Mouse (Mus musculus) liver, postnatal 0 days (tissue): Measurements from ENCODE around the gene Wnt3a. TPM values are rescaled to one million over a fixed set of nuclear protein-coding genes. Genes with fewer than 3 reads are reported as not detected.

Source experiments
- ATAC-seq: fragments of 200-750 bp; cut with Nextera tagmentation; 2 replicates; pipeline ENCODE4 v1.8.0; 2017; ENCODE audit warnings: mild to moderate bottlenecking, moderate library complexity
- DNase-seq: peaks from one replicate; pipeline ENCODE4 v3.0.0-alpha.2; 2016
- H3K27ac ChIP-seq: fragments of 300-500 bp; sonication (generic); 2 replicates; pipeline ENCODE4 v1.5.1; 2014; ENCODE audit warnings: antibody characterized with exemption, moderate library complexity, mild to moderate bottlenecking, low read depth
- H3K27me3 ChIP-seq: fragments of 300-500 bp; sonication (generic); 2 replicates; pipeline ENCODE4 v1.6.1; 2014; ENCODE audit warnings: low read length, control low read depth, mixed read lengths; ENCODE audit not compliant: insufficient read depth
- H3K36me3 ChIP-seq: fragments of 300-500 bp; sonication (generic); replicated peaks from 2 replicates; pipeline ENCODE4 v1.6.1; 2014; ENCODE audit warnings: mild to moderate bottlenecking, control low read depth, low read length, moderate library complexity, mixed read lengths; ENCODE audit not compliant: insufficient read depth
- H3K4me1 ChIP-seq: fragments of 300-500 bp; sonication (generic); 2 replicates; pipeline ENCODE4 v1.6.1; 2014; ENCODE audit warnings: antibody characterized with exemption, mild to moderate bottlenecking, control low read depth; ENCODE audit not compliant: insufficient read depth
- H3K4me2 ChIP-seq: fragments of 300-500 bp; sonication (generic); 2 replicates; pipeline ENCODE4 v1.6.1; 2014; ENCODE audit warnings: low read depth, mild to moderate bottlenecking, low read length, moderate library complexity, mixed read lengths
- H3K4me3 ChIP-seq: fragments of 300-500 bp; sonication (generic); 2 replicates; pipeline ENCODE4 v1.5.1; 2014; ENCODE audit warnings: low read depth, low read length
- H3K9ac ChIP-seq: fragments of 300-500 bp; sonication (generic); replicated peaks from 2 replicates; pipeline ENCODE4 v1.6.1; 2014; ENCODE audit warnings: mild to moderate bottlenecking, moderate library complexity
- H3K9me3 ChIP-seq: fragments of 300-500 bp; sonication (generic); 2 replicates; pipeline ENCODE4 v1.6.1; 2016; ENCODE audit warnings: mild to moderate bottlenecking, control low read depth, low read length, mixed read lengths
- CTCF ChIP-seq: sonication (generic); IDR thresholded peaks from 2 replicates; pipeline ENCODE4 v1.5.1; 2016; ENCODE audit warnings: antibody characterized with exemption, low read depth
- EP300 ChIP-seq: IDR thresholded peaks from 2 replicates; pipeline ENCODE4 v1.6.1; 2016; ENCODE audit warnings: antibody characterized with exemption, low read depth, mild to moderate bottlenecking
- WGBS: fragments of 180-500 bp; shearing (Covaris S2); extraction: QIAGEN DNeasy Blood & Tissue Kit; methylation state at CpG from one replicate; pipeline ENCODE4 v1.1.7; 2014; ENCODE audit not compliant: insufficient replicate concordance; 5-methylcytosine and 5-hydroxymethylcytosine counted together
- polyA plus RNA-seq: library from polyadenylated mRNA; unstranded; fragments of >200 nt; fragmentation: Nextera tagmentation; extraction: Ambion mirVana; gene quantifications from 2 replicates; pipeline ENCODE4 v1.2.1, GENCODE M21; 2015

Gene Wnt3a
- polyA plus RNA-seq, 1 experiment from 2014 or later: not detected

GRCm38 (mm10) chr11:59300185-59300584, 9.6 kb upstream of the Wnt3a start:
- DNase-seq (no peak), ATAC-seq (no peak)
- Histone ChIP-seq H3K27me3 (peaks cover 60% of the 10 kb centered on the region), H3K9me3 (no peaks in the 10 kb centered on the region), H3K4me3 (no peak overlapping the region), H3K27ac (no peak overlapping the region), H3K9ac (no peak overlapping the region), H3K4me2 (no peak overlapping the region), H3K4me1 (no peaks in the 10 kb centered on the region), H3K36me3 (no peaks in the 10 kb centered on the region)
- TF ChIP-seq EP300 (no peak), CTCF (peak; percentile 55)
- 12% methylated on average over 3 of the region's 3 CpGs for WGBS

GRCm38 (mm10) chr11:59297941-59298340, 7.4 kb upstream of the Wnt3a start:
- Histone ChIP-seq H3K27ac (no peak overlapping the region), H3K4me2 (no peak overlapping the region), H3K4me3 (no peak overlapping the region), H3K27me3 (peaks cover 56% of the 10 kb centered on the region), H3K9me3 (no peaks in the 10 kb centered on the region), H3K36me3 (no peaks in the 10 kb centered on the region), H3K4me1 (no peaks in the 10 kb centered on the region), H3K9ac (no peak overlapping the region)
- TF ChIP-seq EP300 (no peak), CTCF (peak; percentile 77)
- ATAC-seq (no peak), DNase-seq (peak; percentile 43)
- 20% methylated on average over 7 of the region's 7 CpGs for WGBS

- Histone ChIP-seq H3K9me3 (no peaks in the 10 kb centered on the region), H3K9ac (no peak overlapping the region), H3K27me3 (peaks cover 81% of the 10 kb centered on the region), H3K4me1 (no peaks in the 10 kb centered on the region), H3K4me2 (no peak overlapping the region), H3K4me3 (no peak overlapping the region), H3K27ac (no peak overlapping the region), H3K36me3 (no peaks in the 10 kb centered on the region)
- ATAC-seq (peak; percentile 48; the same call in 1 of the 2 replicates), DNase-seq (peak; percentile 76)
- TF ChIP-seq CTCF (peak; percentile 93), EP300 (no peak)
- 27% methylated on average over 7 of the region's 7 CpGs for WGBS
Measured at GRCm38 (mm10) chr11:59293616-59294015, 3.1 kb upstream of the Wnt3a start.

GRCm38 (mm10) chr11:59289706-59290105, 846 bp downstream of the Wnt3a start:
- no peak for TF ChIP-seq EP300
- TF ChIP-seq CTCF: no peak
- no peaks in the 10 kb centered on the region for H3K4me1 ChIP-seq
- peaks cover 80% of the 10 kb centered on the region for H3K27me3 ChIP-seq
- H3K36me3 ChIP-seq: no peaks in the 10 kb centered on the region
- H3K27ac ChIP-seq: no peak overlapping the region
- no peak overlapping the region for H3K4me3 ChIP-seq
- no peaks in the 10 kb centered on the region for H3K9me3 ChIP-seq
- no peak overlapping the region for H3K4me2 ChIP-seq
- WGBS: 2% methylated on average over 25 of the region's 25 CpGs
- ATAC-seq (no peak), DNase-seq (no peak)
- no peak overlapping the region for H3K9ac ChIP-seq

GRCm38 (mm10) chr11:59284146-59284545, 6.4 kb downstream of the Wnt3a start:
- no peak for TF ChIP-seq EP300
- no peak for TF ChIP-seq CTCF
- Histone ChIP-seq H3K4me2 (no peak overlapping the region), H3K9me3 (no peaks in the 10 kb centered on the region), H3K27me3 (peaks cover 58% of the 10 kb centered on the region), H3K4me3 (no peak overlapping the region), H3K27ac (no peak overlapping the region), H3K36me3 (no peaks in the 10 kb centered on the region), H3K9ac (no peak overlapping the region), H3K4me1 (no peaks in the 10 kb centered on the region)
- ATAC-seq (no peak), DNase-seq (no peak)
- WGBS: 30% methylated on average over 14 of the region's 14 CpGs

GRCm38 (mm10) chr11:59282933-59283332, 7.6 kb downstream of the Wnt3a start:
- DNase-seq (no peak), ATAC-seq (no peak)
- no peak for TF ChIP-seq CTCF
- no peaks in the 10 kb centered on the region for H3K9me3 ChIP-seq
- no peak overlapping the region for H3K4me3 ChIP-seq
- no peak overlapping the region for H3K9ac ChIP-seq
- WGBS: 75% methylated on average over 9 of the region's 10 CpGs
- peaks cover 48% of the 10 kb centered on the region for H3K27me3 ChIP-seq
- no peak overlapping the region for H3K27ac ChIP-seq
- H3K36me3 ChIP-seq: no peaks in the 10 kb centered on the region
- H3K4me2 ChIP-seq: no peak overlapping the region
- H3K4me1 ChIP-seq: no peaks in the 10 kb centered on the region

- TF ChIP-seq CTCF (no peak), EP300 (no peak)
- 57% methylated on average over 5 of the region's 5 CpGs for WGBS
- ATAC-seq (no peak), DNase-seq (no peak)
- Histone ChIP-seq H3K4me1 (no peaks in the 10 kb centered on the region), H3K9me3 (no peaks in the 10 kb centered on the region), H3K27me3 (peaks cover 41% of the 10 kb centered on the region), H3K36me3 (no peaks in the 10 kb centered on the region), H3K4me2 (no peak overlapping the region), H3K4me3 (no peak overlapping the region), H3K9ac (no peak overlapping the region), H3K27ac (no peak overlapping the region)
Measured at GRCm38 (mm10) chr11:59282111-59282510, 8.4 kb downstream of the Wnt3a start.
